Comparison of ENCODE assay signal across 8 mouse cellular contexts in the genomic region with DNA sequence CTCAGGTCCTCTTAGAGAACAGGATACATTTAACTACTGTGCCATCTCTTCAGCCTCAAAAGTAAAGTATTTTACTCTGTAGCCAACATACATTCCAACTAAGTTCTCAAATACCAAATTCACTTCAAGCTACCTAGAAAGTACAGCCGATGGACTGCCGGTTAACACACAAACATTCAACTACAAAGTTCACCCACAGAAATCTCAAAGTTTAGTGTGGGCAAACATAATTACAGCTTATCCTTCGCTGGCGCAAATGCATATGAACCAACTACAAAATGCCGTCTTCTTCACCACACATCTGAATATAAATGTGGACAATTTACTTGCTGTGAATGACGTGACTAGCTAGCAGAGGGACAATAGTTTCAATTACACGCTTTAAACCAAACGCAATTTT. TPM values are rescaled to one million over a fixed set of nuclear protein-coding genes. Genes with fewer than 3 reads are reported as not detected.
DNase-seq lines count a peak whose midpoint lies in the region; ATAC-seq and TF ChIP-seq lines count a peak whose summit lies in the region.

No protein-coding gene starts in this region.

- peak overlapping the region; percentile 92 for H3K27ac ChIP-seq in heart, embryonic 16.5 days (ENCODE audit: low read length)
- no peak overlapping the region for H3K27ac ChIP-seq in MEL (ENCODE audit: control insufficient read depth, low read depth, low read length)
- H3K27ac ChIP-seq in hindbrain, embryonic 12.5 days, result no peak overlapping the region
- H3K27ac ChIP-seq in midbrain, embryonic 11.5 days (ENCODE audit: low read depth, low read length), result no peak overlapping the region

- H3K79me2 ChIP-seq in MEL (ENCODE audit: control insufficient read depth, insufficient read depth, low read length, poor library complexity), result peaks cover 35% of the 10 kb centered on the region

- 24% methylated on average over 8 of the region's 8 CpGs for WGBS in heart, embryonic 16.5 days
- WGBS in hindbrain, embryonic 12.5 days, result 19% methylated on average over 8 of the region's 8 CpGs
- 26% methylated on average over 8 of the region's 8 CpGs for WGBS in midbrain, embryonic 11.5 days

- ATAC-seq in heart, embryonic 16.5 days (replicated peaks; ENCODE audit: extremely low read depth, insufficient read depth, low FRiP score), result no peak
- ATAC-seq in hindbrain, embryonic 12.5 days (ENCODE audit: low FRiP score), result no peak
- ATAC-seq in midbrain, embryonic 11.5 days (ENCODE audit: low FRiP score), result no peak

- no peak for TF ChIP-seq CTCF in MEL (IDR thresholded peaks at IDR 0.05 in 2 of 3, conservative IDR thresholded peaks at IDR 0.05 in 1 of 3; ENCODE audit: control insufficient read depth in 1 of 3, insufficient read depth in 1 of 3, low read depth in 2 of 3, low read length in 3 of 3, poor library complexity in 1 of 3, severe bottlenecking in 1 of 3)

- no peaks in the 10 kb centered on the region for H3K27me3 ChIP-seq in heart, embryonic 16.5 days (ENCODE audit: control insufficient read depth, insufficient read depth, low read length)
- H3K27me3 ChIP-seq in MEL (ENCODE audit: control insufficient read depth in 1 of 2, insufficient read depth in 2 of 2, low read length in 2 of 2), result no peaks in the 10 kb centered on the region
- H3K27me3 ChIP-seq in hindbrain, embryonic 12.5 days, result no peaks in the 10 kb centered on the region
- no peaks in the 10 kb centered on the region; the same call in 1 of the 2 replicates for H3K27me3 ChIP-seq in midbrain, embryonic 11.5 days (ENCODE audit: control insufficient read depth, insufficient read depth, low read length)

- peak overlapping the region; percentile 95 for H3K4me3 ChIP-seq in heart, embryonic 16.5 days (ENCODE audit: low read length)
- H3K4me3 ChIP-seq in MEL (ENCODE audit: control insufficient read depth in 1 of 2, insufficient read depth in 1 of 2, low read depth in 2 of 2, low read length in 2 of 2), result peak overlapping the region; percentile 87 to 89
- peak overlapping the region; percentile 86 for H3K4me3 ChIP-seq in hindbrain, embryonic 12.5 days
- peak overlapping the region; percentile 95 for H3K4me3 ChIP-seq in midbrain, embryonic 11.5 days (ENCODE audit: low read depth, low read length)

- no peak for TF ChIP-seq EP300 in MEL (IDR thresholded peaks at IDR 0.05; ENCODE audit: low read depth in 1 of 2, low read length in 2 of 2)

- peak overlapping the region; percentile 95 for H3K9ac ChIP-seq in heart, embryonic 16.5 days (ENCODE audit: low read length)
- peak overlapping the region; percentile 98 for H3K9ac ChIP-seq in MEL (ENCODE audit: control insufficient read depth, low read depth, low read length, poor library complexity, severe bottlenecking)
- peak overlapping the region; percentile 92; the same call in 1 of the 2 replicates for H3K9ac ChIP-seq in hindbrain, embryonic 12.5 days
- H3K9ac ChIP-seq in midbrain, embryonic 11.5 days (ENCODE audit: low read length), result peak overlapping the region; percentile 96; the same call in 1 of the 2 replicates

- peaks cover 11% of the 10 kb centered on the region for H3K4me1 ChIP-seq in heart, embryonic 16.5 days (ENCODE audit: control insufficient read depth, insufficient read depth, low read length)
- H3K4me1 ChIP-seq in MEL (ENCODE audit: control insufficient read depth in 1 of 2, insufficient read depth in 2 of 2, low read length in 2 of 2), result peaks cover 7 to 9% of the 10 kb centered on the region in 2 experiments; a peak in 3 of 4 replicates
- H3K4me1 ChIP-seq in hindbrain, embryonic 12.5 days, result peaks cover 24% of the 10 kb centered on the region
- peaks cover 9% of the 10 kb centered on the region for H3K4me1 ChIP-seq in midbrain, embryonic 11.5 days (ENCODE audit: control insufficient read depth, insufficient read depth, low read length)

- no peak for TF ChIP-seq POLR2A in MEL (IDR thresholded peaks at IDR 0.05; ENCODE audit: control insufficient read depth in 1 of 2, insufficient read depth in 1 of 2, low read depth in 1 of 2, low read length in 2 of 2, poor library complexity in 1 of 2)

- no peaks in the 10 kb centered on the region for H3K36me3 ChIP-seq in heart, embryonic 16.5 days (ENCODE audit: control insufficient read depth, insufficient read depth)
- peaks cover 0 to 18% of the 10 kb centered on the region in 2 experiments; a peak in 2 of 4 replicates for H3K36me3 ChIP-seq in MEL (ENCODE audit: control insufficient read depth in 1 of 2, insufficient read depth in 2 of 2, low read length in 2 of 2)
- no peaks in the 10 kb centered on the region for H3K36me3 ChIP-seq in hindbrain, embryonic 12.5 days
- H3K36me3 ChIP-seq in midbrain, embryonic 11.5 days (ENCODE audit: control insufficient read depth, insufficient read depth, low read length), result no peaks in the 10 kb centered on the region

- peak overlapping the region; percentile 76 for H3K4me2 ChIP-seq in heart, embryonic 16.5 days (ENCODE audit: low read depth, low read length)
- peak overlapping the region; percentile 81 for H3K4me2 ChIP-seq in hindbrain, embryonic 12.5 days (replicated peaks)
- H3K4me2 ChIP-seq in midbrain, embryonic 11.5 days, result peak overlapping the region; percentile 88

- TF ChIP-seq RAD21 in MEL (IDR thresholded peaks at IDR 0.05; ENCODE audit: low read depth, low read length), result no peak

- no peaks in the 10 kb centered on the region for H3K9me3 ChIP-seq in heart, embryonic 16.5 days (replicated peaks; ENCODE audit: control insufficient read depth, low read length)
- H3K9me3 ChIP-seq in MEL (replicated peaks; ENCODE audit: insufficient read depth, low read length), result no peaks in the 10 kb centered on the region
- no peaks in the 10 kb centered on the region for H3K9me3 ChIP-seq in hindbrain, embryonic 12.5 days (replicated peaks)
- H3K9me3 ChIP-seq in midbrain, embryonic 11.5 days (ENCODE audit: control insufficient read depth, low read length), result no peaks in the 10 kb centered on the region

- no peak for DNase-seq in heart, adult 8-10 months (ENCODE audit: low spot score)
- DNase-seq in MEL (ENCODE audit: low read depth, low spot score), result no peak
- DNase-seq in midbrain, embryonic 11.5 days (ENCODE audit: low spot score, missing footprints), result peak; percentile 79
- no peak for DNase-seq in urinary bladder, postnatal 25 days (ENCODE audit: low spot score)
- no peak for DNase-seq in embryo, embryonic 10.5 days (ENCODE audit: low spot score)
- no peak for DNase-seq in layer of hippocampus, postnatal 10 days (ENCODE audit: low spot score in 2 of 2)

TF ChIP-seq in MEL, 35 proteins besides CTCF, POLR2A, EP300 and RAD21:
- no peak for TF ChIP-seq POLR2AphosphoS5 (IDR thresholded peaks at IDR 0.05; ENCODE audit: borderline replicate concordance, low read depth, low read length)
- no peak for TF ChIP-seq BHLHE40 (IDR thresholded peaks at IDR 0.05; ENCODE audit: borderline replicate concordance, low read depth, low read length)
- no peak for TF ChIP-seq GATA1 (IDR thresholded peaks at IDR 0.05; ENCODE audit: low read depth, low read length)
- TF ChIP-seq KAT2A (conservative IDR thresholded peaks at IDR 0.05; ENCODE audit: low read depth, low read length), result no peak
- TF ChIP-seq MAFK (IDR thresholded peaks at IDR 0.05; ENCODE audit: borderline replicate concordance, low read depth, low read length), result no peak
- no peak for TF ChIP-seq ELF1 (IDR thresholded peaks at IDR 0.05; ENCODE audit: low read depth, low read length)
- TF ChIP-seq CHD1 (IDR thresholded peaks at IDR 0.05; ENCODE audit: low read depth, low read length), result no peak; the same call in 1 of the 2 replicates
- TF ChIP-seq MXI1 (IDR thresholded peaks at IDR 0.05; ENCODE audit: low read depth, low read length), result no peak
- no peak for TF ChIP-seq ZMIZ1 (IDR thresholded peaks at IDR 0.05; ENCODE audit: low read depth, low read length)
- no peak for TF ChIP-seq ETS1 (IDR thresholded peaks at IDR 0.05; ENCODE audit: low read depth, low read length)
- no peak for TF ChIP-seq TAL1 (IDR thresholded peaks at IDR 0.05; ENCODE audit: low read length)
- no peak for TF ChIP-seq MYB (IDR thresholded peaks at IDR 0.05; ENCODE audit: low read depth, low read length)
- no peak for TF ChIP-seq NELFE (IDR thresholded peaks at IDR 0.05; ENCODE audit: low read depth, low read length)
- TF ChIP-seq CHD2 (IDR thresholded peaks at IDR 0.05; ENCODE audit: low read length), result no peak
- TF ChIP-seq ZKSCAN1 (IDR thresholded peaks at IDR 0.05; ENCODE audit: low read depth, low read length), result no peak
- TF ChIP-seq MYC (IDR thresholded peaks at IDR 0.05; ENCODE audit: low read depth, low read length), result no peak
- TF ChIP-seq ZC3H11A (IDR thresholded peaks at IDR 0.05; ENCODE audit: low read depth, low read length), result no peak
- TF ChIP-seq E2F4 (IDR thresholded peaks at IDR 0.05; ENCODE audit: borderline replicate concordance, low read depth, low read length), result no peak
- no peak for TF ChIP-seq UBTF (IDR thresholded peaks at IDR 0.05; ENCODE audit: borderline replicate concordance, insufficient read depth, low read depth, low read length)

RNA-seq across cellular contexts. Expression of gene Smurf2, which starts 1.6 kb away (rescaled TPM):
- 10.2 and 10.7 TPM in 2 replicates for polyA plus RNA-seq in heart, embryonic 16.5 days (2015; fragmentation: Nextera tagmentation; extraction: Ambion mirVana)
- total RNA-seq in heart, adult 8-10 months (2022), result 10 to 100 TPM; 34.0 to 40.3 (median 37.2) TPM
- 17.5 and 18.2 TPM in 2 replicates for total RNA-seq in MEL (2012; rRNA removed)
- polyA plus RNA-seq in MEL (2012; ENCODE audit: insufficient read depth in 1 of 2, insufficient read length in 2 of 2, low read depth in 1 of 2, low replicate concordance in 2 of 2, missing spikeins in 1 of 2), result 10 to 100 TPM; 15.5 to 67.0 TPM
- 16.6 and 18.3 TPM in 2 replicates for polyA plus RNA-seq in hindbrain, embryonic 12.5 days (2016; fragmentation: Nextera tagmentation; extraction: Ambion mirVana)
- polyA plus RNA-seq in midbrain, embryonic 11.5 days (2014; fragmentation: Nextera tagmentation; extraction: Ambion mirVana), result 20.6 and 21.4 TPM in 2 replicates
- 10 to 100 TPM; 29.5 to 31.1 TPM for total RNA-seq in layer of hippocampus, postnatal 10 days (2021)
